Mouse (Mus musculus) left cerebral cortex, postnatal 10 days (tissue): ENCODE measurements at regions not wholly inside any gene's neighbourhood (a gene's known extent, or its start where the extent isn't known, plus 50 kb on each side); places are given as distances from the start of the nearest gene placed in this dataset.
"Not testable (repeated sequence)": the region's sequence is repeated elsewhere in the genome, so short reads cannot be mapped to it uniquely, and the experiment has no call there.

Experiments
- DNase-seq, 2 experiments: peaks; one replicate each; pipeline ENCODE4 v3.0.0; 2021 to 2022; ENCODE audit warnings: low spot score in 2 of 2, mixed read lengths in 1 of 2; ENCODE audit errors: extremely low spot score in 1 of 2
- intact Hi-C: fragments of 180-260 bp; cut with DNase I; formaldehyde crosslinking; loops from one replicate; pipeline ENCODE4 v1.15.1; 2025

DNA sequence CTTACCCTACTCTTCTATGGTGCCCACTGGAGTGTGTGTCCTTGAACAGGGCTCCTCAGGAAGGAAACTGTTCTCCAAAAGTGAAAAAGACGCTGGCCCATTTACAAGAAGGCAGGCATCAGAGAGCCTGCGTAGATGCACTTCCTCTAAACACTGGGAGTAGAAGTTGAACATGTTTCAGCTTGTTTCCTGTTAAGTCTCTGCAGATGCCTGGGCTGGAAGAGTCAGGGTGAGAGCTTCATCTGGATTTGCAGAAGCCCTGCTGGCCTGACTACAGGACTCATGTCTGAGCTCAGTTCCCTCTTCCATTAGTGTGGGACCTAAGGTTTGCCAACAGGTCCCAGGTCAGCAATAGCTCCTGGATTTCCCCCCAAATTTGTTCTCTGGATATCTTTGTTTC is 54.7 kb upstream of the Nlrp1b start:
- intact Hi-C loops: loop anchor here (5.0 kb wide), 1 partner anchor 53 kb away; the partner anchor contains the start of gene Nlrp1b
- DNase-seq: no peak

DNA sequence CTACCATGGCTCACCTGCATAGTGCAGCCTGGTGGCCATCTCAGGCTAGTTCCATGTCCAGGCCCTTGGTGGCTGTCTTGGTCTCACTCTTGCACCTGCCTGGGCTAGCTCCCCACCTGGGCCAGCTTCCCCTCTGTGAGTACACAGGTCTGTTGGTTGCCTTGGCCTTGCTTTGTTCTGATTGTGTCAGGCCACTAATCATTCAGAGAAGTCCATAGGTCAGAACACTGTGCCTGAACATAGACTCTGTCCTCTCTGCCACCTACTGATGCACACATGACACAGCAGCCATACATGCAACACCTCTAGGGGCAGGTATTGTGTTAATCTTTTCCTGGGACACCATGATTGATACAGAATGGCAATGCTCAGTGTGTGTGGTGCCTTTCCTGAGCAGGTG is 57.7 kb upstream of the Nlrp1b start:
- intact Hi-C loops: loop anchor here (1.0 to 5.0 kb wide), 2 partner anchors 56 to 136 kb away; partner anchors contain the start of gene Nlrp1b
- not testable (repeated sequence) for DNase-seq

DNA sequence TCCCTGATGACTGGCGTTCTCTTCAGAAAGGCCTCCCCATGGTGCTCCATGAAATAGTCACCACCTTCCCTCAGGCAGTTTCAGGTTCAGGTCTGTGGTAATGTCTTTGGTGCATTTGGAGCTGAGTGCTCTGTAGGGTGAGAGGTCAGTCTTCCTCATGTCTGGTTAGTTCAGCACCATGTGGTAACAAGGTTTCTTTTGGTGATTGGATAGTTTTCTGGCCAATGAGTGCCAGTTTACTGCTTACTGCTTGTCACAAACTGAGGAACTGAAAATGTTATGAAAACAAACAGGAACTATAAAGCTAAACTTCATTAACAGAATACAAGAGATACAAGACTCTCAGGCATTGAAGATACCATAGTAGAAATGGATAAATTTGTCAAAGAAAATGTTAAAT is 59.0 kb upstream of the Nlrp1b start:
- DNase-seq: no peak
- intact Hi-C loops: loop anchor here (5.0 kb wide), 1 partner anchor 57 kb away; the partner anchor contains the start of gene Nlrp1b

DNA sequence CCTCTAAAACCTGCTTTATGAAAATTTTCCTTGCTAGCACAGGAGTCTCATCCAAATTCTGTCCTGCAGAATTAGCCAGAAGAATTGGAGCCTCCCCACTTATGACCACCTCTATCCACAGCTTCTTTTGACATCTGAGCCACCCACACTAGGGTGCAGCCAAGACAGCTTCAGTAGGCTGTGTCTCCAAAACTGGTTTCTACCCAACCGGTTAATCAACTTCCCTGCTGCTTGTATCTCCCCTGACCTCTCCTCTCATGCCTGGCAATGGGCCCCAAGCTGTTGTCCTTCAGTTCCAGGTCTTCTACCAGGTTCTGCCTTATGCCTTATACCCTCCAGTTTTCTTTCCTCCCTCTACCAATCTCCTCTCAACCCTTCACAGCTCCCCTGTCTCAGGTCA is 68.9 kb upstream of the Nlrp1b start:
- DNase-seq: no peak
- intact Hi-C loops: no loop called here

DNA sequence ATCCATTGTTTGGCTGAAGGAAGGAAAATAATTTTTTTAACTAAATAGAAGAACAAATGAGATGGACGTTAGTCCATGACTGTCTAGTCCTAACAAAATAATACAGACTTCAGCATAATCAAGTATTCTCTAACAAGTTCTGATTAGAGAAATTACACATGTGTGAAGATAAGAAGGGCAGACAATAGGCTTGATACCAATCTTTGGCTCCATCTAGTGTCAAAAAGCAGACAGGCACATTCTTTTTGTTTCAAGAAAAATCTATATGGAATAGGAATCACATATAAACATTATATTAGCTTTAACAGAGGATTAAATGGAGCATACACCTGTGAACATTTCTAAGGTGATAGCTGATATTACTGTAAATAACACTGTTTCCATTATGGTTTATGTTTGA is 92.9 kb upstream of the Nlrp1b start:
- intact Hi-C loops: loop anchor here (10.0 kb wide), 1 partner anchor 289 kb away; the partner anchor contains the start of gene 6330403K07Rik
- DNase-seq: peak in 1 of 2 experiments; percentile 19

DNA sequence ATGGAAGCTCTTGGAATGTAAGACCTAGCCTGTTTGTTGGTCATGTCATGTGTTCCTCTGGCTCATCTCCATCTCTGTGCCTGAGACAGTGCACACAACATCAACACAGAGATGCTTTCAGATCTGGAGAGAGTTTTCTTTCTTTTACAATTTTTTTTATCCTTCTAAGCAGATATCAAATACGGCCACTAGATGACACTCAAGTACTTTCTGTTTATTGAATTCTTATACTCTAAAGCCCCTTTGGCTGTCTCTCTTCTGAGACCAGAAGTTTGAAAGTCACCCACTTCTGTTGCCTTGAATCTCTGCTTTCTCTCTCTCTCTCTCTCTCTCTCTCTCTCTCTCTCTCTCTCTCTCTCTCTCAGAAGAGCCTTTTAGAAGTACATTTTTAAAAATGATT is 106.9 kb upstream of the Nlrp1b start:
- no peak for DNase-seq
- intact Hi-C loops: loop anchor here (5.0 to 10.0 kb wide), 2 partner anchors 1090 to 1217 kb away; partner anchors contain the start of gene Spns3

DNA sequence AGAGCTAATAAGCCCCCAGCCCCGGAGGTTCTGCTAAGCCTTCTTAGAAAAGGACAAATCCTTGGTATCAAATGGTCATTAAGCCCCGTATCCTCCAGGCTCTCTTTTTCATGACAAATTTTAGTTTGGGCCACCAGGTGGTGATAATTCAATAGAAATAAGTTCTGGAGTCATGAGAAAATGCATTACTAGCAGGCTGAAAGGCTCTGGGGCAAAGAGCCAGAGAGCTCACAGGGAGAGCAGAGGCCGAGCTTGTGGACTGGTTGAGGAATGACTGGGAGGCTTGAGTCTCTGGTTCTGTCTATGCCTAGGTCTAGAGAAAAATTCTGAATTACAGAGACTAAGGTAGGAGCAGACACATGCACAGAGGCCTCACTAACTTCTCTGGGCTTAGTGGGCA is 115.5 kb upstream of the Nlrp1b start:
- intact Hi-C loops: loop anchor here (10.0 kb wide), 1 partner anchor 499 kb away; no protein-coding TSS in a partner anchor

DNA sequence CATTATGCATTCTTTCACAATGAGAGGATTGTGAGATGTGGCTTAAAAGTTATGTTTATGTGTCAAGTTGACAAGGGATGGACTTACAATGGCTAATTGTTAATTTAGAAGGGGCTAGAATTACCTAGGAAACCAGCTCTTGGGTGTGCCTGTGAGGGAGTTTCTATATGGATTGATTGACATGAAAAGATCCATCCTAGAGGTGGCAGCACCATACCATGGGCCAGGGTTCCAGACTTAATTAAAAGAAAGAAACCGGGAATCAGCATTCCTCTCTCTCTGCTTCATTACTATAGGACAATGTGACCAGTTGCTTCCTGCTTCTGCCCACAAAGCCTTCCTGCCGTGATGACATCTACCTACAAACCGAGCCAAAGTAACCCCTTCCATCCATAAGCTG is 126.6 kb upstream of the Nlrp1b start:
- no peak for DNase-seq
- intact Hi-C loops: loop anchor here (10.0 kb wide), 1 partner anchor 378 kb away; no protein-coding TSS in a partner anchor

More for the DNA sequence above, 115.5 kb upstream of the Nlrp1b start:
- peak; percentile 38 to 60 for DNase-seq

DNA sequence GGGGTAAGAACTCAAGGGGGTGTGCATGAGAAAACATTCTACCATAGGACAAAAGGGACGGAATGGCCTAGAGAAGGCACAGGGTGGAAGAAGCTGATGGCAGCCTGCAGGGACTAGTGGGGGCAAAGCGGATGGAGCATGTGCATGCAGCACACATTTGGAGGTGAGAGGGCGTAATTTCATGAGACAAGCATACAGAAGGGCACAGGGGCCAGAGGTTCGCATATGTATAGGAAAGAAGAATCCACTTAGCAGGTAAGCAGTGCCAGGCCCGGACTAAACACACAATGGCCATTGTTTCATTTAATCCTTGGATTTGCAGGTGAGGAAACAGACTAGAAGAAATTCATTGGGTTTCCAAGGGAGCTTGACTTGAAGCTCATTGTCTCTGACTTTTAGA is 130.3 kb upstream of the Nlrp1b start:
- no peak for DNase-seq
- intact Hi-C loops: no loop called here

DNA sequence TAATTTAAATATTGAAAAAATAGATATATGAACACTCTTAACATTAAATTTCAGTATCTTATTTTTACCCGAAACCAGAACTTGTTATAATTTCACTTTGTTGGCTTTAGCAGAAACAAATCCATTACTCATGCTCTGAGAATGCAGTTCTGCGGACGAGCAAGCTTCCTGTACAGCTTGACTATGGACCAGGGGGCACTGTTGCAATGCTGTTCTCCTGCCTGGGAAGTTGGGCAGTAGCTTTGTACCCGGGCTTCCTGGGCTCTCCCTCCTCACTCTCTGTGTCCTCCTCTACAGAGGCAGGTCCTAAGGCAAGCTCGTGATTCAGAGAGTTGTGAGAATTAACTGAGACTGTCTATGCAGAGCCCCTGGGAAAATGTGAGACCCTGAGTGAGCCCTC is 141.3 kb upstream of the Nlrp1b start:
- intact Hi-C loops: no loop called here
- no peak for DNase-seq

DNA sequence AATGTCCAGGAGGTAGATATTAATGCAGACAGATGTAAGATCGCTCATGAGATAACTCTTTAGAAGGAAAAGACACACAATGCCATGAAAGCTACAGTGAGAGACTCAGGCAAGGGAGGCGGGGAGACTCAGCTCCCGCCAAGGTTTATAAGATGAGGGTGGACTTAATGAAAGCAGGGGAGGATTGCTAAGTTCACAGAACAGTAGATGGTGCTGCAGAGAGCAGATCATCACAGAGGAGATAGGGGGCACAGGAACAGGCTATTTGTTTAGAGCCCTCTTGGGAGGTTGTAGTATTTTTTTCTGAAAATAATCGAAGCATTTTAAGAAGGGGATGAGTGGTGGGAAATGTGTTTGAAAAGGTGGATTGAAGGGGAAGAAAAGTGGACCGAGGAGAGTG is 144.6 kb upstream of the Nlrp1b start:
- DNase-seq: no peak
- intact Hi-C loops: no loop called here

DNA sequence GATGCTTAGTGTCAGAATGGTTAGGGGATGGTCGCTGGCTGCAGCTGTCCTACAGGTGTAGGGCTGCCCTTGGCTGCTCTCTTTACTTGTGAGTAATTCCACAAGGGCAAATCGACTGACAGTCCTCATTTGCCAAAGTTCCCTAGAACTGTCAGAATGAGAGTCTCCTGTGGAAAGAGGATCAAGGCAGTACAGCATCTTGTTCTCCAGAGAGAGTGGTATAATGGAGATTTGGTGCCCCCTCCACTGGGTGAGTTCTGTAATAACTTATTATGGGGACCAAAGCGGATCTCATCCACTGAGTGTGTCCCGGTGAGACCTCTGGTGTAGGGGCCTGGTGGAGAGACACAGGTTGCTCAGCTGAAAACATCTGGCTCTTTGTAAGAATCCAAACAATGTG is 157.9 kb upstream of the Nlrp1b start:
- intact Hi-C loops: no loop called here
- DNase-seq: no peak

DNA sequence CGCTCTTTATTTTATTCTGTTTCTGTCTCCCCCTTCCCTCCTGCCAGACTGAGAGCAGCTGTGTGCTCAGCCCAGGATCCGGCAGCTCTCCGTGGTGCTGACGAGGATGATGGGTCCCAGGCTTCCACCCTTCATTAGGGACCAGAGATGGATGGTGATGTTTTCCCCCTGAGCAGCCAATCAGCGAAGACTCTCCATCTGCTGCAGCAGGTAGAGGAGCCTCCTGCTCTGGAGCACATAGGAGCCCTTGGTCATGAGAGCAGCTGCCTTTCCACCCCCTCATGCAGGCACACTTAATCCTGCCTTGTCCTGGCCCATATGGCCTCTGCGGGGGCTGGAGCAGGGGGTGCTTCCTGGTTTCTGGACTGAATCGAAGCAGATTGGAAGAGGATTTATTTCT is 159.1 kb upstream of the Nlrp1b start:
- DNase-seq: peak in 1 of 2 experiments; percentile 29
- intact Hi-C loops: no loop called here

DNA sequence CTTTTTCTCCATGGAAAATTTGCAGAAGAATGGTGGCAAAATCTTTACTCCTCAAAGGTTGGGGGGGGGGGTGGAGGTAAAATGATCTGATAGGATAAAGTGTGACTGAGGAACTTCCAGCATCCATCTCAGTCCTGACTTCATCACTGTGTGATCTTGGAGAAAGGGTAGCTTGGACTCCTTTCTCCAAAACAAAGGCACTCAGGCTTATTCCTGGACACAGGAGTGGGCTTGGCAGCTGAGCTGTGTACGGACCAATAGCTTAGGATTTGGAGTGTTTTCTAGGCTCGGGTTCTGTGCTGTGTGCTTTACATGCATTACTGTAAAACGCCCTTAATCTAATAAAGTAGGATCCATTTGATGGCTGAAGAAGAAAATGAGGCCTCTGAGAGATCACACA is 159.6 kb upstream of the Nlrp1b start:
- DNase-seq: no peak
- intact Hi-C loops: no loop called here

DNA sequence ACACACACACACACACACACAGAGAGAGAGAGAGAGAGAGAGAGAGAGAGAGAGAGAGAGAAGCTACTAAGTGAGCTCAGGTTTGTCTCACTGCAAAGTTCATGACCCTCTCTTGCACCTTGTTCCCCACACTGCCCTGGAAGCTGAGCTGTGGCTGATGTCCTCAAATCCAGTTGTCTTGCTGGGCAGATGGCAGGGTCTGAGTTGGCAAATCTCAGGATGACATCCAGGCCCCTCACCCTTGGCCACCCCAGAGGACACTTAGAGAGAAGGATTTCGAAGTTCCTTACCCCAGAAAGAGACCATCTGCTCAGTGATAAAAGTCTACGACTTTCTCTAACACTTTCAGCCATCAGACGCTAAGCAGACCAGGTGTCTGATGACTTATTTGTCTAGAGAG is 160.1 kb upstream of the Nlrp1b start:
- intact Hi-C loops: no loop called here
- no peak for DNase-seq

DNA sequence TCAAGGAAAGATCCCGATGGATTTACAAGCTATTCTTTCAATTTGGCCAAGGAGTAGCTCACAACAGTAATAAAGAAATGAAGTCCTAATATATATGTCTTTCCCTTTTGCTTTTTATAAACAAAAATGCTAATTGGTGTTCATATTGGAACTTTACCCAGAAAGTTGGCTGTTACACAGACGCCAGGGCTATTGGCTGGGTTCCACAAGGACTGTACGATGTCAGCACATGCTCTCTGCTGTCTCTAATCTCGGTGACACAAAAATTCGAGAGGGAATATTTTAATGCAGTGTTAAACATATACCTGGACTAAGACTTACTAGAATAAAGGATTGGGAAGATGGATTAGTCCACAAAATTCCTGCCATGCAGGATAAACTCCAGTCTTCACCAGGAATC is 162.9 kb upstream of the Nlrp1b start:
- no peak for DNase-seq
- intact Hi-C loops: no loop called here

DNA sequence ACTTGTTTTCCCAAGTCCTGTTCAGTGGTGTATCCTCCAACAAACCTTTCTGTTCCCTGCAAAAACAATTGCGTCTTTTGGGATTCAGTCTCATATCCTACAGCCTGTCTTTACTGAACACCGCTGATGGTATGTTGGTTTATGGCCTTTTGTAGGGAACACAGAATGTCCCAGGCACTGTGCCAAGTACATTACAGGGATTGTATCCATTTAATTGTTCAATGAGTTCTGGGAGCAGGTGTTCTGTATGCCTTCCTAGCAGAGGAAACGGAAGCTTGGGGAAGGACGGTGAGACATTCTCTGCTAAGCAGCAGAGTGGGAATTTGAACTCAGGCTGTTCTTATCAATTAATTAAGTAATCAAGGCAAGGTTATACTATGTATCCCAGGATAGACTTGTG is 164.5 kb upstream of the Nlrp1b start:
- intact Hi-C loops: no loop called here

DNA sequence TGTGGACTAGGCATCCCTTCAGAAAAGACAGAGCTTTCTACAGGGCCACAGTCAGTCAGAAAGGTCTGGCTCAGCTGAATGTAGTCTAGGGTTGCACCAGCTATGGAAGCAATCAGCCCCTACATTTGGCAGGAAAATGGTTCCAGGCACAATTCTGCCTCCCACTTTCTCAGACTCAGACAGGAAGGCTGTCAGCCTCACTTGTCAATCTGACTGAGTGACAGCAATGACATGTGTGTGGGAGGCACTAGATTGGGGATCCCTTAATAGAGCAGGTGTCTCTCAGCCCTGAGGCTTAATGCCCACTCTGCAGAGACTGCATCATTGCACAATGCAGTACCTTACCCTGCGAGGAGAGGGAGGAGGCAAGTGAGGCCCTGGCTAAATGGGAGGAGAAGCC is 165.1 kb upstream of the Nlrp1b start:
- intact Hi-C loops: no loop called here
- no peak for DNase-seq

More for the DNA sequence above, 164.5 kb upstream of the Nlrp1b start:
- no peak for DNase-seq

DNA sequence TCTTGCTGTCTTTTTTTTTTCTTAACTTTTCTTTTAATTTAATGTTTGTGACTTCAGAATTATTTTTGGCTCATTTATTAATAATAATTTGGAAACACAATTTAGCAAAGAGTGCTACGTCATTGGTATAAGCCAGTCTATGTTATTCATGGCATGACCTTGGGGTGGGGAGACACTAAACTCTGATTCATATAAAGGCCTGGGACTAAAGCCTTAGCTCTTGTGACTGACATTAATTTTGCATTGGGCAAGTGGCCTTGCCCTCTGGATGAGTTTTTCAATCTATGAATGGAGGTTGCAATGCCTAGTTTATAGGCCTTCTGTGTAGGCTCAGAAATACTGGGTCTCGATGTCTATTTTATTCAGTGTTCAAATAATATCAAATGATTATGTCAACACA is 169.8 kb upstream of the Nlrp1b start:
- intact Hi-C loops: no loop called here
- DNase-seq: no peak

DNA sequence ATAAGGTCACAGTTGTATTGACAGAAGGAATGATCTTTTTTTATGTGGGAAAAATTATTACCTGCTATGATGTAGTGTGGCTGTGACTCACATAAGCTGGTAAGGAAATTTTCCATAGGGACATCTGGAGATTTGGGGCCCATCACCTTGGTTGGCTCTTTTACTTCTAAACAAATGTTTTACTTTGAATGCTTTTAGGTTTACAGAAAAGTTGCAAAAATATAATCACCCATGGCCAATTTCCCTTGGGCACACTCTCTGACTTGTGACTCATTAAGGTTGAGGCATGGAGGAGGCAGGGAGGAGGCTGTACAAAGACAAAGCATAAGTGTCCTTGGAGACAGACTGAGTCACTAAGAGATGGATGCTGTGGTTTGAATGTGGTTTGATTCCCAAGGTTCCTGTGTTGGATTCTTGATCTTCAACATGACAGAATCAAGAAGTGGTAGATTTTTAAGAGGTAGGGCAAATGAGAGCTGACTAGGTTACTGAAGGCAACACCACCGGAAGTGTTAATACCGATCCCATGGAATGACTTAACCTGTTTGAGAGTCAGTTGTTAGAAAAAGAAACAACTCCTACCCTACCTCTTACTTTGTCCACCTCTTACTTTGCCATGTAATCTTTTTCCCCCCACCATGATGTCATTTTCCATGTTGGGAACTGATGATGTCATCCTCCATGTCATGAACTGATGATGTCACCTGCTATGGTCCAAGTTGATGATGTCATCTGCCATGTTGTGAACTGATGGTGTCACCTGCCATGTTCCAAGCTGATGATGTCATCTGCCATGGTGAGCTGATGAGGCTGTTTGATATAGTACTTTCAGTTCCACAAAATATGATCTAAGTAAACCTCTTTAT is 171.1 kb upstream of the Nlrp1b start:
- no peak for DNase-seq
- intact Hi-C loops: no loop called here
